Mouse (Mus musculus) megakaryocyte progenitor cell, adult 5-6 weeks (primary cell): Measurements from ENCODE around the gene Slc37a4. TPM values are rescaled to one million over a fixed set of nuclear protein-coding genes. Genes with fewer than 3 reads are reported as not detected.
A peak's percentile ranks its signal among the peaks of the same experiment; 100 is the strongest.
"Not testable (repeated sequence)": the region's sequence is repeated elsewhere in the genome, so short reads cannot be mapped to it uniquely, and the experiment has no call there.

Experiments used
- ATAC-seq: replicated peaks from 2 replicates; pipeline ENCODE4 v1.8.0; 2016; ENCODE audit warnings: mild to moderate bottlenecking, moderate TSS enrichment, inconsistent platforms; ENCODE audit not compliant: poor library complexity
- total RNA-seq, 2 experiments: library from RNA; stranded (forward) in 1 of 2; stranded (reverse) in 1 of 2; fragments of 157-497, 149-512 nt in 1 of 2; fragments of 200-1000 nt in 1 of 2; gene quantifications; 2 replicates each; pipeline versions ENCODE4 v1.2.3 to v1.2.4; 2015 to 2017

Slc37a4 gene
- total RNA-seq, 2 experiments from 2014 or later, result 24.9 to 28.8 TPM

GRCm38 (mm10) chr9:44432577-44433185, 36.0 kb downstream of the Slc37a4 start:
- no peak for ATAC-seq

GRCm38 (mm10) chr9:44435747-44436146, 39.1 kb downstream of the Slc37a4 start:
- ATAC-seq, result peak; percentile 94

GRCm38 (mm10) chr9:44440961-44441360, 44.3 kb downstream of the Slc37a4 start, which contains the start of gene Foxr1:
Gene Foxr1, minus strand, starts transcription at chr9:44441136.
- ATAC-seq, result no peak

GRCm38 (mm10) chr9:44444402-44445025, 47.9 kb downstream of the Slc37a4 start:
- not testable (repeated sequence) for ATAC-seq

GRCm38 (mm10) chr9:44450387-44450786, 53.7 kb downstream of the Slc37a4 start:
- no peak for ATAC-seq

Other genes with a start within 250 kb of the Slc37a4 start
- gene Cbl, start 162.8 kb upstream of the Slc37a4 start, total RNA-seq (2015), result 106 and 109 TPM in 2 replicates
- 28.9 and 45.7 TPM in 2 replicates for gene Cbl, start 162.8 kb upstream of the Slc37a4 start, total RNA-seq (2017)
- not detected in 2 replicates for gene Ccdc153, start 156.2 kb upstream of the Slc37a4 start, total RNA-seq (2015)
- not detected in 2 replicates for gene Ccdc153, start 156.2 kb upstream of the Slc37a4 start, total RNA-seq (2017)
- gene Pdzd3, start 145.4 kb upstream of the Slc37a4 start, total RNA-seq (2015), result 0.35 and 0.54 TPM in 2 replicates
- gene Pdzd3, start 145.4 kb upstream of the Slc37a4 start, total RNA-seq (2017), result not detected in 2 replicates
- 4.1 and 4.7 TPM in 2 replicates for gene Nlrx1, start 128.3 kb upstream of the Slc37a4 start, total RNA-seq (2015)
- gene Nlrx1, start 128.3 kb upstream of the Slc37a4 start, total RNA-seq (2017), result 3.4 and 8.3 TPM in 2 replicates
- 3.9 and 7.4 TPM in 2 replicates for gene Abcg4, start 108.2 kb upstream of the Slc37a4 start, total RNA-seq (2015)
- 1.6 and 2.5 TPM in 2 replicates for gene Abcg4, start 108.2 kb upstream of the Slc37a4 start, total RNA-seq (2017)
- gene Hinfp, start 91.2 kb upstream of the Slc37a4 start, total RNA-seq (2015), result 13.4 and 17.6 TPM in 2 replicates
- gene Hinfp, start 91.2 kb upstream of the Slc37a4 start, total RNA-seq (2017), result 17.4 and 20.4 TPM in 2 replicates
- gene C2cd2l, start 76.6 kb upstream of the Slc37a4 start, total RNA-seq (2015), result 3.9 and 13.2 TPM in 2 replicates
- gene C2cd2l, start 76.6 kb upstream of the Slc37a4 start, total RNA-seq (2017), result 2.4 and 5.3 TPM in 2 replicates
- gene Dpagt1, start 70.8 kb upstream of the Slc37a4 start, total RNA-seq (2015), result 50.3 and 54.8 TPM in 2 replicates
- gene Dpagt1, start 70.8 kb upstream of the Slc37a4 start, total RNA-seq (2017), result 18.9 and 21.0 TPM in 2 replicates
- gene H2afx, start 62.2 kb upstream of the Slc37a4 start, total RNA-seq (2015), result 109 and 111 TPM in 2 replicates
- 270 and 329 TPM in 2 replicates for gene H2afx, start 62.2 kb upstream of the Slc37a4 start, total RNA-seq (2017)
- gene Hmbs, start 52.6 kb upstream of the Slc37a4 start, total RNA-seq (2015), result 123 and 124 TPM in 2 replicates
- gene Hmbs, start 52.6 kb upstream of the Slc37a4 start, total RNA-seq (2017), result 46.4 and 55.8 TPM in 2 replicates
- 11.9 and 13.0 TPM in 2 replicates for gene Vps11, start 35.2 kb upstream of the Slc37a4 start, total RNA-seq (2015)
- gene Vps11, start 35.2 kb upstream of the Slc37a4 start, total RNA-seq (2017), result 18.7 and 21.3 TPM in 2 replicates
- gene Hyou1, start 17.4 kb upstream of the Slc37a4 start, total RNA-seq (2015), result 90.9 and 104 TPM in 2 replicates
- 172 and 175 TPM in 2 replicates for gene Hyou1, start 17.4 kb upstream of the Slc37a4 start, total RNA-seq (2017)
- gene Rps25, start 10.3 kb downstream of the Slc37a4 start, total RNA-seq (2015), result 3,273 and 3,407 TPM in 2 replicates
- 2,047 and 2,155 TPM in 2 replicates for gene Rps25, start 10.3 kb downstream of the Slc37a4 start, total RNA-seq (2017)
- gene Trappc4, start 10.7 kb downstream of the Slc37a4 start, total RNA-seq (2015), result 88.4 and 90.5 TPM in 2 replicates
- gene Trappc4, start 10.7 kb downstream of the Slc37a4 start, total RNA-seq (2017), result 25.6 and 26.0 TPM in 2 replicates
- 28.0 and 33.1 TPM in 2 replicates for gene Ccdc84, start 21.7 kb downstream of the Slc37a4 start, total RNA-seq (2015)
- 26.4 and 26.7 TPM in 2 replicates for gene Ccdc84, start 21.7 kb downstream of the Slc37a4 start, total RNA-seq (2017)
- not detected in 2 replicates for gene Foxr1, start 44.3 kb downstream of the Slc37a4 start, total RNA-seq (2015)
- gene Foxr1, start 44.3 kb downstream of the Slc37a4 start, total RNA-seq (2017), result not detected in 2 replicates
- not detected in 2 replicates for gene Upk2, start 58.1 kb downstream of the Slc37a4 start, total RNA-seq (2015)
- not detected in 2 replicates for gene Upk2, start 58.1 kb downstream of the Slc37a4 start, total RNA-seq (2017)
- 4.3 and 4.5 TPM in 2 replicates for gene Bcl9l, start 86.0 kb downstream of the Slc37a4 start, total RNA-seq (2015)
- gene Bcl9l, start 86.0 kb downstream of the Slc37a4 start, total RNA-seq (2017), result 1.6 and 1.8 TPM in 2 replicates
- not detected in 2 replicates for gene Cxcr5, start 165.0 kb downstream of the Slc37a4 start, total RNA-seq (2015)
- not detected in 2 replicates for gene Cxcr5, start 165.0 kb downstream of the Slc37a4 start, total RNA-seq (2017)
- gene Ddx6, start 208.0 kb downstream of the Slc37a4 start, total RNA-seq (2015), result 65.0 and 65.9 TPM in 2 replicates
- 66.6 and 74.4 TPM in 2 replicates for gene Ddx6, start 208.0 kb downstream of the Slc37a4 start, total RNA-seq (2017)